Mouse (Mus musculus) limb, embryonic 12.5 days (tissue): ENCODE data around the gene Gm28042. TPM values are rescaled to one million over a fixed set of nuclear protein-coding genes. Genes with fewer than 3 reads are reported as not detected.

Experiments
- ATAC-seq: fragments of 200-750 bp; cut with Nextera tagmentation; 2 replicates; pipeline ENCODE4 v1.8.0; 2017; ENCODE audit warnings: low read depth, moderate TSS enrichment; ENCODE audit not compliant: insufficient number of reproducible peaks, insufficient read depth, low FRiP score, low TSS enrichment
- H3K27ac ChIP-seq: fragments of 300-500 bp; sonication (generic); 2 replicates; pipeline ENCODE4 v1.5.1; 2016; ENCODE audit warnings: mild to moderate bottlenecking, moderate library complexity
- H3K27me3 ChIP-seq: fragments of 300-500 bp; sonication (generic); 2 replicates; pipeline ENCODE4 v1.6.1; 2016; ENCODE audit warnings: mild to moderate bottlenecking, moderate library complexity
- H3K36me3 ChIP-seq: fragments of 300-500 bp; sonication (generic); 2 replicates; pipeline ENCODE4 v1.6.1; 2016; ENCODE audit warnings: mild to moderate bottlenecking, moderate library complexity
- H3K4me1 ChIP-seq: fragments of 300-500 bp; sonication (generic); replicated peaks from 2 replicates; pipeline ENCODE4 v1.6.1; 2016
- H3K4me2 ChIP-seq: fragments of 300-500 bp; sonication (generic); 2 replicates; pipeline ENCODE4 v1.6.1; 2016; ENCODE audit warnings: mild to moderate bottlenecking, moderate library complexity
- H3K4me3 ChIP-seq: fragments of 300-500 bp; sonication (generic); replicated peaks from 2 replicates; pipeline ENCODE4 v1.5.1; 2016; ENCODE audit warnings: mild to moderate bottlenecking
- H3K9ac ChIP-seq: fragments of 300-500 bp; sonication (generic); replicated peaks from 2 replicates; pipeline ENCODE4 v1.6.1; 2016; ENCODE audit warnings: mild to moderate bottlenecking, moderate library complexity
- H3K9me3 ChIP-seq: fragments of 300-500 bp; sonication (generic); 2 replicates; pipeline ENCODE4 v1.6.1; 2016; ENCODE audit warnings: mild to moderate bottlenecking, moderate library complexity
- WGBS: fragments of 180-500 bp; shearing (Covaris S2); methylation state at CpG from one replicate; pipeline ENCODE4 v1.1.7; 2016; 5-methylcytosine and 5-hydroxymethylcytosine counted together
- polyA plus RNA-seq: library from polyadenylated mRNA; unstranded; fragments of >200 nt; fragmentation: Nextera tagmentation; extraction: Ambion mirVana; gene quantifications from 2 replicates; pipeline ENCODE4 v1.2.1, GENCODE M21; 2016

Gm28042 gene
- polyA plus RNA-seq, 1 experiment from 2014 or later, result 5.0 TPM

- H3K27ac ChIP-seq, result no peak overlapping the region
- no peaks in the 10 kb centered on the region for H3K27me3 ChIP-seq
- ATAC-seq, result no peak
- no peak overlapping the region for H3K4me3 ChIP-seq
- H3K9ac ChIP-seq, result no peak overlapping the region
- peaks cover 45% of the 10 kb centered on the region for H3K36me3 ChIP-seq
- H3K4me2 ChIP-seq, result no peak overlapping the region
- H3K9me3 ChIP-seq, result no peaks in the 10 kb centered on the region
- 82% methylated on average over 13 of the region's 13 CpGs for WGBS
- no peaks in the 10 kb centered on the region for H3K4me1 ChIP-seq
Measured at GRCm38 (mm10) chr2:120012924-120013323, 14.4 kb upstream of the Gm28042 start.

GRCm38 (mm10) chr2:120013831-120014486 is 13.3 kb upstream of the Gm28042 start:
- peaks cover 55% of the 10 kb centered on the region for H3K36me3 ChIP-seq
- 91% methylated on average over 2 of the region's 2 CpGs for WGBS

GRCm38 (mm10) chr2:120015882-120016281 is 11.4 kb upstream of the Gm28042 start:
- 91% methylated on average over 4 of the region's 4 CpGs for WGBS
- H3K9me3 ChIP-seq, result no peaks in the 10 kb centered on the region
- H3K9ac ChIP-seq, result no peak overlapping the region
- no peak overlapping the region for H3K4me2 ChIP-seq
- H3K27me3 ChIP-seq, result no peaks in the 10 kb centered on the region
- H3K36me3 ChIP-seq, result peaks cover 75% of the 10 kb centered on the region
- H3K27ac ChIP-seq, result no peak overlapping the region
- no peak overlapping the region for H3K4me3 ChIP-seq
- no peaks in the 10 kb centered on the region for H3K4me1 ChIP-seq
- no peak for ATAC-seq

More at GRCm38 (mm10) chr2:120013831-120014486, 13.3 kb upstream of the Gm28042 start:
- Histone ChIP-seq H3K27ac (no peak overlapping the region), H3K27me3 (no peaks in the 10 kb centered on the region), H3K4me3 (no peak overlapping the region), H3K9me3 (no peaks in the 10 kb centered on the region), H3K4me1 (no peaks in the 10 kb centered on the region), H3K9ac (no peak overlapping the region), H3K4me2 (no peak overlapping the region)
- ATAC-seq, result no peak

- 92% methylated on average over 12 of the region's 12 CpGs for WGBS
- H3K9me3 ChIP-seq, result no peaks in the 10 kb centered on the region
- H3K4me1 ChIP-seq, result no peaks in the 10 kb centered on the region
Measured at GRCm38 (mm10) chr2:120017599-120017998, 9.7 kb upstream of the Gm28042 start.

GRCm38 (mm10) chr2:120024337-120024736 is 3.0 kb upstream of the Gm28042 start:
- no peaks in the 10 kb centered on the region for H3K27me3 ChIP-seq
- no peak overlapping the region for H3K4me3 ChIP-seq
- H3K27ac ChIP-seq, result no peak overlapping the region
- H3K4me1 ChIP-seq, result peaks cover 12% of the 10 kb centered on the region
- 83% methylated on average over 5 of the region's 5 CpGs for WGBS
- no peak overlapping the region for H3K9ac ChIP-seq
- ATAC-seq, result no peak
- H3K9me3 ChIP-seq, result no peaks in the 10 kb centered on the region
- no peak overlapping the region for H3K4me2 ChIP-seq
- peaks cover 58% of the 10 kb centered on the region for H3K36me3 ChIP-seq

More at GRCm38 (mm10) chr2:120017599-120017998, 9.7 kb upstream of the Gm28042 start:
- Histone ChIP-seq H3K36me3 (peaks cover 90% of the 10 kb centered on the region), H3K9ac (no peak overlapping the region), H3K27me3 (no peaks in the 10 kb centered on the region), H3K27ac (no peak overlapping the region), H3K4me3 (no peak overlapping the region), H3K4me2 (no peak overlapping the region)
- ATAC-seq, result no peak

- H3K4me3 ChIP-seq, result peak overlapping the region; percentile 78
- H3K36me3 ChIP-seq, result peaks cover 56% of the 10 kb centered on the region
- ATAC-seq, result peak; percentile 26; the same call in 1 of the 2 replicates
- H3K4me2 ChIP-seq, result peak overlapping the region; percentile 68
- 43% methylated on average over 3 of the region's 3 CpGs for WGBS
- H3K27me3 ChIP-seq, result no peaks in the 10 kb centered on the region
- H3K9ac ChIP-seq, result peak overlapping the region; percentile 85
- H3K4me1 ChIP-seq, result peaks cover 12% of the 10 kb centered on the region
- H3K27ac ChIP-seq, result peak overlapping the region; percentile 94
- H3K9me3 ChIP-seq, result no peaks in the 10 kb centered on the region
Measured at GRCm38 (mm10) chr2:120027950-120028331, 648 bp downstream of the Gm28042 start.

- Histone ChIP-seq H3K27ac (no peak overlapping the region), H3K4me1 (peaks cover 12% of the 10 kb centered on the region), H3K9ac (no peak overlapping the region), H3K36me3 (peaks cover 61% of the 10 kb centered on the region), H3K4me2 (no peak overlapping the region), H3K4me3 (no peak overlapping the region), H3K27me3 (no peaks in the 10 kb centered on the region), H3K9me3 (no peaks in the 10 kb centered on the region)
- 89% methylated on average over 8 of the region's 8 CpGs for WGBS
- ATAC-seq, result no peak
Measured at GRCm38 (mm10) chr2:120030380-120030779, 3.1 kb downstream of the Gm28042 start.

- Histone ChIP-seq H3K9me3 (no peaks in the 10 kb centered on the region), H3K4me2 (no peak within 1 kb of the TSS), H3K36me3 (peaks cover 82% of the 10 kb centered on the region), H3K27ac (no peak within 1 kb of the TSS), H3K4me1 (peaks cover 7% of the 10 kb centered on the region; the same call in 1 of the 2 replicates), H3K4me3 (no peak within 1 kb of the TSS), H3K27me3 (no peaks in the 10 kb centered on the region), H3K9ac (no peak within 1 kb of the TSS)
- 86% methylated on average over 12 of the region's 12 CpGs for WGBS
- ATAC-seq, result no peak
Measured at GRCm38 (mm10) chr2:120032726-120033467, 5.6 kb downstream of the Gm28042 start, which contains the start of gene Pla2g4b. TSS of gene Pla2g4b (plus strand) at chr2:120033417.

- no peak for ATAC-seq
- no peaks in the 10 kb centered on the region for H3K4me1 ChIP-seq
- WGBS, result 87% methylated on average over 5 of the region's 5 CpGs
- H3K9me3 ChIP-seq, result no peaks in the 10 kb centered on the region
- H3K27me3 ChIP-seq, result no peaks in the 10 kb centered on the region
- H3K27ac ChIP-seq, result no peak overlapping the region
- H3K4me3 ChIP-seq, result no peak overlapping the region
- H3K4me2 ChIP-seq, result no peak overlapping the region
- no peak overlapping the region for H3K9ac ChIP-seq
- H3K36me3 ChIP-seq, result peaks cover 91% of the 10 kb centered on the region
Measured at GRCm38 (mm10) chr2:120033726-120034125, 6.4 kb downstream of the Gm28042 start.

- WGBS, result 92% methylated on average over 9 of the region's 9 CpGs
- Histone ChIP-seq H3K27ac (no peak overlapping the region), H3K4me2 (no peak overlapping the region), H3K9ac (no peak overlapping the region), H3K27me3 (no peaks in the 10 kb centered on the region), H3K4me1 (no peaks in the 10 kb centered on the region), H3K4me3 (no peak overlapping the region), H3K36me3 (peaks cover 98% of the 10 kb centered on the region), H3K9me3 (no peaks in the 10 kb centered on the region)
- no peak for ATAC-seq
Measured at GRCm38 (mm10) chr2:120037744-120038143, 10.5 kb downstream of the Gm28042 start.

- Histone ChIP-seq H3K4me1 (peaks cover 18% of the 10 kb centered on the region), H3K27me3 (no peaks in the 10 kb centered on the region), H3K4me2 (no peak overlapping the region), H3K9me3 (no peaks in the 10 kb centered on the region), H3K36me3 (peaks cover 67% of the 10 kb centered on the region), H3K27ac (no peak overlapping the region), H3K9ac (no peak overlapping the region), H3K4me3 (no peak overlapping the region)
- WGBS, result 89% methylated on average over 5 of the region's 5 CpGs
- ATAC-seq, result no peak
Measured at GRCm38 (mm10) chr2:120040991-120041390, 13.7 kb downstream of the Gm28042 start.
